Mouse (Mus musculus) liver, postnatal 0 days (tissue): Measurements from ENCODE around the gene Sox9.

Source experiments
- CTCF ChIP-seq: sonication (generic); IDR thresholded peaks from 2 replicates; pipeline ENCODE4 v1.5.1; 2016; ENCODE audit warnings: antibody characterized with exemption, low read depth
- EP300 ChIP-seq: IDR thresholded peaks from 2 replicates; pipeline ENCODE4 v1.6.1; 2016; ENCODE audit warnings: antibody characterized with exemption, low read depth, mild to moderate bottlenecking

DNA sequence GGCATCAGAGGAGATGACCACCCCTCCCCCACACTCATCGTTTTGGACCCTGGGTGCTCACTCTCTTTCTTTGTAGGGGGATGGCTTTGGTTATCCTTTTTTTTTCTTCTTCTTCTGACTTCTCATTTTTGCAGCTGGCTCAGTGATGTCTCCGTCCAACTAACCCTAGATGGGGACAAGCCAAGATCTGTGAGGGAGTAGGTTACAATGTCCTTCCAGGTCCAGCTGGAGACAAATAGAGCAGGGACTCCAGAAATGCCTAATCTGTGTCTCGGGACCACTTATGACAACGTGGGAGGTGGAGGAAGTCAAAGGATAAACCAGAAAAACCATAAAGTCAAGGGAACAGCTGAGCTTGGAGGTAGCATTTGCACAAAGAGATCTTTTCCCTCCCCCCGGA is 14.4 kb downstream of the Sox9 start:
- no peak for TF ChIP-seq CTCF
- no peak for TF ChIP-seq EP300
